Mouse (Mus musculus) hindbrain, embryonic 14.5 days (tissue): ENCODE results near the gene Kif2c. TPM values are rescaled to one million over a fixed set of nuclear protein-coding genes. Genes with fewer than 3 reads are reported as not detected.

Source experiments
- ATAC-seq: fragments of 200-750 bp; cut with Nextera tagmentation; 2 replicates; pipeline ENCODE4 v1.8.0; 2017; ENCODE audit warnings: moderate number of reproducible peaks, mild to moderate bottlenecking, moderate TSS enrichment, moderate library complexity; ENCODE audit not compliant: low FRiP score
- DNase-seq: peaks from one replicate; pipeline ENCODE4 v3.0.0-alpha.2; 2015; ENCODE audit warnings: low spot score
- H3K27ac ChIP-seq: fragments of 300-500 bp; sonication (generic); 2 replicates; pipeline ENCODE4 v1.5.1; 2014; ENCODE audit warnings: mild to moderate bottlenecking, moderate library complexity
- H3K27me3 ChIP-seq: fragments of 300-500 bp; sonication (generic); 2 replicates; pipeline ENCODE4 v1.6.1; 2014; ENCODE audit warnings: mild to moderate bottlenecking, low read length, mixed read lengths; ENCODE audit not compliant: control insufficient read depth, insufficient read depth
- H3K36me3 ChIP-seq: fragments of 300-500 bp; sonication (generic); replicated peaks from 2 replicates; pipeline ENCODE4 v1.6.1; 2014; ENCODE audit not compliant: control insufficient read depth, insufficient read depth
- H3K4me1 ChIP-seq: fragments of 300-500 bp; sonication (generic); replicated peaks from 2 replicates; pipeline ENCODE4 v1.6.1; 2014; ENCODE audit warnings: antibody characterized with exemption, low read length, mixed read lengths; ENCODE audit not compliant: control insufficient read depth, insufficient read depth
- H3K4me2 ChIP-seq: fragments of 300-500 bp; sonication (generic); replicated peaks from 2 replicates; pipeline ENCODE4 v1.6.1; 2014; ENCODE audit warnings: mild to moderate bottlenecking, moderate library complexity
- H3K4me3 ChIP-seq: fragments of 300-500 bp; sonication (generic); replicated peaks from 2 replicates; pipeline ENCODE4 v1.5.1; 2014; ENCODE audit warnings: mild to moderate bottlenecking, low read length
- H3K9ac ChIP-seq: fragments of 300-500 bp; sonication (generic); 2 replicates; pipeline ENCODE4 v1.6.1; 2014
- H3K9me3 ChIP-seq: fragments of 300-500 bp; sonication (generic); 2 replicates; pipeline ENCODE4 v1.6.1; 2016; ENCODE audit warnings: low read length; ENCODE audit not compliant: control insufficient read depth
- WGBS: fragments of 180-500 bp; shearing (Covaris S2); extraction: QIAGEN DNeasy Blood & Tissue Kit; methylation state at CpG from one replicate; pipeline ENCODE4 v1.1.7; 2014; 5-methylcytosine and 5-hydroxymethylcytosine counted together
- polyA plus RNA-seq: library from polyadenylated mRNA; unstranded; fragments of >200 nt; fragmentation: Nextera tagmentation; extraction: Ambion mirVana; gene quantifications from 2 replicates; pipeline ENCODE4 v1.2.1, GENCODE M21; 2014

The Kif2c gene
- polyA plus RNA-seq, 1 experiment from 2014 or later: 8.6 TPM

GRCm38 (mm10) chr4:117146176-117146575 is 36.3 kb downstream of the Kif2c start:
- ATAC-seq: no peak

GRCm38 (mm10) chr4:117145248-117145647 is 37.2 kb downstream of the Kif2c start:
- WGBS: 93% methylated on average over 13 of the region's 13 CpGs
- Histone ChIP-seq H3K36me3 (peaks cover 17% of the 10 kb centered on the region), H3K27me3 (no peaks in the 10 kb centered on the region), H3K4me2 (no peak overlapping the region), H3K27ac (no peak overlapping the region), H3K4me3 (no peak overlapping the region), H3K4me1 (no peaks in the 10 kb centered on the region), H3K9me3 (no peaks in the 10 kb centered on the region), H3K9ac (no peak overlapping the region)
- DNase-seq: no peak
- no peak for ATAC-seq

More at GRCm38 (mm10) chr4:117146176-117146575, 36.3 kb downstream of the Kif2c start:
- no peaks in the 10 kb centered on the region for H3K4me1 ChIP-seq
- H3K4me3 ChIP-seq: no peak overlapping the region
- H3K36me3 ChIP-seq: peaks cover 26% of the 10 kb centered on the region
- H3K9me3 ChIP-seq: no peaks in the 10 kb centered on the region
- no peak overlapping the region for H3K27ac ChIP-seq
- WGBS: 36% methylated on average over 15 of the region's 15 CpGs
- H3K9ac ChIP-seq: no peak overlapping the region
- no peaks in the 10 kb centered on the region for H3K27me3 ChIP-seq
- H3K4me2 ChIP-seq: no peak overlapping the region
- peak; percentile 64 for DNase-seq

- ATAC-seq: no peak
- H3K4me2 ChIP-seq: no peak overlapping the region
- H3K9ac ChIP-seq: no peak overlapping the region
- H3K4me3 ChIP-seq: no peak overlapping the region
- no peaks in the 10 kb centered on the region for H3K9me3 ChIP-seq
- no peaks in the 10 kb centered on the region for H3K36me3 ChIP-seq
- H3K4me1 ChIP-seq: no peaks in the 10 kb centered on the region
- DNase-seq: no peak
- H3K27me3 ChIP-seq: no peaks in the 10 kb centered on the region
- 60% methylated on average over 7 of the region's 7 CpGs for WGBS
- H3K27ac ChIP-seq: no peak overlapping the region
Measured at GRCm38 (mm10) chr4:117143023-117143422, 39.4 kb downstream of the Kif2c start.

DNA sequence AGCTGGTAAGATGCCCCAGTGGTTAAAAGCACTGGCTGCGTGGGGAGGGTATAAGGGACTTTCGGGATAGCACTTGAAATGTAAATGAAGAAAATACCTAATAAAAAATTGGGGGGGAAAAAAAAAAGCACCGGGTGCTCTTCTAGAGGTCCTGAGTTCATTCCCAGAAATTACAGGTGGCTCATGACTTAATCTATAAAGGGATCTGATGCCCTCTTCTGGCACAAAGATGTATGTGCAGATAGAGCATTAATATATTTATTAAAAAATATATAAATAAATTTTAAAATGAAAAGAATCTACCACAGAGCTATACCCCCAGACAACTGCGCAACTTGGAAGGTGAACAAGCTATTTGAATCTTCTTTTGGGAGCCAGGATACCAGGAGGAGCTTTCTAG is 41.8 kb downstream of the Kif2c start:
- no peak for ATAC-seq
- DNase-seq: no peak
- Histone ChIP-seq H3K27me3 (no peaks in the 10 kb centered on the region), H3K9ac (no peak overlapping the region), H3K4me2 (no peak overlapping the region), H3K27ac (no peak overlapping the region), H3K36me3 (no peaks in the 10 kb centered on the region), H3K4me1 (no peaks in the 10 kb centered on the region), H3K4me3 (no peak overlapping the region), H3K9me3 (no peaks in the 10 kb centered on the region)
- 38% methylated on average over 4 of the region's 4 CpGs for WGBS

DNA sequence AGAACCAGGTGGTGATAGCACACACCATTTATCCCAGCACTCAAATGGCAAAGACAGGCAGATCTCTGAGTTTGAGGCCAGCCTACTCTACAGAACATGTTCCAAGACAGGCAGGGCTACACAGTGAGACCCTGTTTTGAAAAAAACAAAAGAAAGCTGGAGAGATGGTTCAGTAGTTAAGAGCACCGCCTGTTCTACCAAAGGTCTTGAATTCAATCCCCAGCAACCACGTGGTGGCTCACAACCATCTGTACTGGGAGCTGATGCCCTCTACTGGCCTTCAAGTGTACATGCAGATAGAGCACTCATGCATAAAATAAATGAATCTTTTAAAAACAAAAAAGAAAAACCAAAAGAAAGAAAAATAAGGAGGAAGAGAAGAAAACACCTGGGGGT is 43.2 kb downstream of the Kif2c start:
- Histone ChIP-seq H3K27ac (no peak overlapping the region), H3K4me1 (peaks cover 2% of the 10 kb centered on the region), H3K36me3 (no peaks in the 10 kb centered on the region), H3K4me3 (no peak overlapping the region), H3K27me3 (no peaks in the 10 kb centered on the region), H3K4me2 (no peak overlapping the region), H3K9ac (no peak overlapping the region), H3K9me3 (no peaks in the 10 kb centered on the region)
- DNase-seq: no peak
- no peak for ATAC-seq
- 3% methylated on average over 2 of the region's 2 CpGs for WGBS

DNA sequence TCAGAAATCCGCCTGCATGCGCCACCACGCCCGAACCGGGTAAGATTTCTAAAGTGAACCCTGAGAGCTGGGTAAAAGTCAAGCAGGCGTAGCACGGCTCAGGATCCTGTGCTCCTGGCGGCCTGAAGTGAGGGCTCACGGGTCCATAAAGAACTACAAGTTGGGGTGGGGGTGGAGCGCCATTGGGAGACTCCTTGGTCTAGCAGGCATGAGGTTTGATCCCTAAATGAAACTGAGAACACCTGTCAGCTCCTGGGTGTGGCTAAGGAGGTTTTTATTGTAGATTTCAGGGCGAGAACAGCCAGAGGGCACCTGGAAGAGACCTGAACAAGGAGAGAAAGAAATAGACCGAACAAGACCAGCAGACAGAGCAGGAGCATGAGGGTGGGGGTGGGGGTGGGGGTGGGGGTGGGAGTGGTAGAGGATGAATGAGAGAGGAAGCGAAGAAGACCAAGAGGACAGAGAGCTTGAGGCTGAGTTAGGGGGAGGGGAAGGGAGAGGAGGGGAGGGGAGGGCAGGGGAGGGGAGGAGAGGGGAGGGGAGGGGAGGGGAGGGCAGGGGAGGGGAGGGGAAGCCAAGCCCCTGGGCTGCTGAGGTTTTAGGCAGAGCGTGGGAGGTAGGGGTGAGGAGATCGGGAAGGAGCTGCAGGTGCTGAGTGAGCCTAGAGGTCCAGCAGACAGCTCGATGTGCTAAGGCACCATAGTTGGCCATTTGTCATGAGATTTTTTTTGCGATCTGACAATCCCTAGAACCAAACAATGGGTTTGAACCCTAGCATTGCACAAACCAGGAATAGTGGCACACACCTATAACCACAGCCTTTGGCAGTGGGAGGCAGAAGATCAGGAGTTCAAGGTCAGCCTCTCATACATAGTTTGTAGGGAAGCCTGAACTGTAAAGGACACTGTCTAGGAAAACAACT is 43.9 kb downstream of the Kif2c start:
- WGBS: 70% methylated on average over 16 of the region's 17 CpGs
- no peak overlapping the region for H3K9ac ChIP-seq

GRCm38 (mm10) chr4:117136034-117136433 is 46.4 kb downstream of the Kif2c start:
- Histone ChIP-seq H3K9me3 (no peaks in the 10 kb centered on the region), H3K36me3 (peaks cover 2% of the 10 kb centered on the region; the same call in 1 of the 2 replicates)
- no peak for ATAC-seq

More for the DNA sequence above, 43.9 kb downstream of the Kif2c start:
- Histone ChIP-seq H3K27me3 (no peaks in the 10 kb centered on the region), H3K4me1 (peaks cover 4% of the 10 kb centered on the region), H3K4me2 (no peak overlapping the region), H3K9me3 (no peaks in the 10 kb centered on the region), H3K27ac (no peak overlapping the region), H3K36me3 (no peaks in the 10 kb centered on the region), H3K4me3 (no peak overlapping the region)
- ATAC-seq (no peak), DNase-seq (no peak)

DNA sequence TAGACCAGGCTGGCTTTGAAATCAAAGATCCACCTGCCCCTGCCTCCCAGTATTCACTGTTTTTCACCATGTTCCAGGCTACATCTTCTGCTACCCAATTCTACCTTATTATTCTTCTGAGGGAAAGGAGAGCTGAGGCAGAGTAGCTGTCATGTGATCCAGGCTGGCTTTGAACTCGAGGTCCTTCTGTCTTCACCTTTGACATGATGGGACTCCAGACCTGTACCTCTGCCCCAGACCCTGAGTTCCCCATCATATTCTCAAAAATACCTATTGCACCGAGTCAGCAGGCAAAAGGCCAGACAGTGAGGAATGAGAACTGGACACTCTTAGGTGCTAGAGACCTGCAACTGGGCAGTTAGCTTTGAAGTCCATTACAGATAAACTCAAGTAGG is 47.8 kb downstream of the Kif2c start:
- H3K9me3 ChIP-seq: no peaks in the 10 kb centered on the region
- no peaks in the 10 kb centered on the region for H3K27me3 ChIP-seq
- H3K4me3 ChIP-seq: no peak overlapping the region
- ATAC-seq (no peak), DNase-seq (no peak)
- H3K9ac ChIP-seq: peak overlapping the region; percentile 50; the same call in 1 of the 2 replicates
- no peak overlapping the region for H3K27ac ChIP-seq
- H3K4me2 ChIP-seq: peak overlapping the region; percentile 85
- WGBS: 46% methylated on average over 2 of the region's 2 CpGs
- peaks cover 16% of the 10 kb centered on the region for H3K36me3 ChIP-seq
- H3K4me1 ChIP-seq: peaks cover 19% of the 10 kb centered on the region

More at GRCm38 (mm10) chr4:117136034-117136433, 46.4 kb downstream of the Kif2c start:
- no peak overlapping the region for H3K4me3 ChIP-seq
- no peak for DNase-seq
- 19% methylated on average over 8 of the region's 8 CpGs for WGBS
- no peak overlapping the region for H3K27ac ChIP-seq
- H3K4me1 ChIP-seq: peaks cover 19% of the 10 kb centered on the region
- H3K4me2 ChIP-seq: no peak overlapping the region
- H3K27me3 ChIP-seq: no peaks in the 10 kb centered on the region
- H3K9ac ChIP-seq: no peak overlapping the region

GRCm38 (mm10) chr4:117133817-117134600 is 48.4 kb downstream of the Kif2c start, which contains the start of gene Plk3:
Plk3 (minus strand) TSS chr4:117133963.
- H3K27me3 ChIP-seq: no peaks in the 10 kb centered on the region
- H3K9me3 ChIP-seq: no peaks in the 10 kb centered on the region
- peak within 1 kb of the TSS; percentile 85 for H3K4me2 ChIP-seq
- peak within 1 kb of the TSS; percentile 89 for H3K4me3 ChIP-seq
- DNase-seq: peak; percentile 98
- H3K4me1 ChIP-seq: peaks cover 19% of the 10 kb centered on the region
- WGBS: 2% methylated on average over 43 of the region's 48 CpGs
- peaks cover 22% of the 10 kb centered on the region for H3K36me3 ChIP-seq
- H3K9ac ChIP-seq: peak within 1 kb of the TSS; percentile 87
- H3K27ac ChIP-seq: peak within 1 kb of the TSS; percentile 76
- ATAC-seq: peak; percentile 90
